Mouse (Mus musculus) liver, embryonic 13.5 days (tissue): ENCODE measurements around the gene Arsg. TPM values are rescaled to one million over a fixed set of nuclear protein-coding genes. Genes with fewer than 3 reads are reported as not detected.
A peak's percentile ranks its signal among the peaks of the same experiment; 100 is the strongest.

ENCODE experiments used
- ATAC-seq: fragments of 200-750 bp; cut with Nextera tagmentation; 2 replicates; pipeline ENCODE4 v1.8.0; 2017; ENCODE audit warnings: low read depth, mild to moderate bottlenecking, moderate number of reproducible peaks, moderate library complexity
- DNase-seq: peaks from one replicate; pipeline ENCODE4 v3.0.0; 2022
- H3K27ac ChIP-seq: fragments of 300-500 bp; sonication (generic); 2 replicates; pipeline ENCODE4 v1.5.1; 2015; ENCODE audit warnings: moderate library complexity, mild to moderate bottlenecking, inconsistent platforms
- H3K27me3 ChIP-seq: fragments of 300-500 bp; sonication (generic); 2 replicates; pipeline ENCODE4 v1.6.1; 2015; ENCODE audit warnings: mild to moderate bottlenecking, inconsistent platforms
- H3K36me3 ChIP-seq: fragments of 300-500 bp; sonication (generic); 2 replicates; pipeline ENCODE4 v1.6.1; 2015; ENCODE audit warnings: mild to moderate bottlenecking, inconsistent platforms
- H3K4me1 ChIP-seq: fragments of 300-500 bp; sonication (generic); replicated peaks from 2 replicates; pipeline ENCODE4 v1.6.1; 2015; ENCODE audit warnings: inconsistent platforms
- H3K4me2 ChIP-seq: fragments of 300-500 bp; sonication (generic); 2 replicates; pipeline ENCODE4 v1.6.1; 2015; ENCODE audit warnings: inconsistent platforms, mild to moderate bottlenecking, moderate library complexity
- H3K4me3 ChIP-seq: fragments of 300-500 bp; sonication (generic); replicated peaks from 2 replicates; pipeline ENCODE4 v1.5.1; 2015; ENCODE audit warnings: mild to moderate bottlenecking, inconsistent platforms
- H3K9ac ChIP-seq: fragments of 300-500 bp; sonication (generic); 2 replicates; pipeline ENCODE4 v1.6.1; 2015; ENCODE audit warnings: mild to moderate bottlenecking, inconsistent platforms
- H3K9me3 ChIP-seq: fragments of 300-500 bp; sonication (generic); replicated peaks from 2 replicates; pipeline ENCODE4 v1.6.1; 2016; ENCODE audit warnings: inconsistent platforms
- WGBS: fragments of 180-500 bp; shearing (Covaris S2); methylation state at CpG from one replicate; pipeline ENCODE4 v1.1.7; 2015; ENCODE audit not compliant: insufficient replicate concordance; 5-methylcytosine and 5-hydroxymethylcytosine counted together
- polyA plus RNA-seq: library from polyadenylated mRNA; unstranded; fragments of >200 nt; fragmentation: Nextera tagmentation; extraction: Ambion mirVana; gene quantifications from 2 replicates; pipeline ENCODE4 v1.2.1, GENCODE M21; 2015

Arsg gene
- polyA plus RNA-seq, 1 experiment from 2014 or later: 2.8 TPM

GRCm38 (mm10) chr11:109587638-109588374, 114.6 kb downstream of the Arsg start:
- H3K27me3 ChIP-seq: no peaks in the 10 kb centered on the region
- peak; percentile 94 for ATAC-seq
- WGBS: 13% methylated on average over 15 of the region's 15 CpGs
- H3K36me3 ChIP-seq: peaks cover 18% of the 10 kb centered on the region
- H3K4me3 ChIP-seq: peak overlapping the region; percentile 43
- H3K9ac ChIP-seq: peak overlapping the region; percentile 67
- H3K4me1 ChIP-seq: peaks cover 63% of the 10 kb centered on the region
- H3K9me3 ChIP-seq: no peaks in the 10 kb centered on the region
- peak overlapping the region; percentile 73 for H3K4me2 ChIP-seq
- peak overlapping the region; percentile 89 for H3K27ac ChIP-seq
- peak; percentile 75 for DNase-seq

GRCm38 (mm10) chr11:109590012-109590411, 116.8 kb downstream of the Arsg start:
- Histone ChIP-seq H3K36me3 (peaks cover 13% of the 10 kb centered on the region), H3K27me3 (no peaks in the 10 kb centered on the region), H3K4me2 (no peak overlapping the region), H3K27ac (no peak overlapping the region), H3K9ac (no peak overlapping the region), H3K9me3 (no peaks in the 10 kb centered on the region), H3K4me3 (no peak overlapping the region), H3K4me1 (peaks cover 41% of the 10 kb centered on the region)
- 80% methylated on average over 8 of the region's 8 CpGs for WGBS
- ATAC-seq (no peak), DNase-seq (no peak)

GRCm38 (mm10) chr11:109591511-109591910, 118.3 kb downstream of the Arsg start:
- Histone ChIP-seq H3K4me3 (no peak overlapping the region), H3K4me2 (no peak overlapping the region), H3K36me3 (peaks cover 27% of the 10 kb centered on the region), H3K27me3 (no peaks in the 10 kb centered on the region), H3K9ac (no peak overlapping the region), H3K27ac (no peak overlapping the region), H3K4me1 (peaks cover 28% of the 10 kb centered on the region), H3K9me3 (no peaks in the 10 kb centered on the region)
- 86% methylated on average over 4 of the region's 4 CpGs for WGBS
- ATAC-seq (no peak), DNase-seq (no peak)

GRCm38 (mm10) chr11:109593200-109593981, 120.2 kb downstream of the Arsg start:
- Histone ChIP-seq H3K9me3 (no peaks in the 10 kb centered on the region), H3K4me1 (peaks cover 10% of the 10 kb centered on the region), H3K4me2 (no peak overlapping the region), H3K36me3 (peaks cover 42% of the 10 kb centered on the region), H3K27me3 (no peaks in the 10 kb centered on the region), H3K4me3 (no peak overlapping the region), H3K9ac (no peak overlapping the region), H3K27ac (0 out of 2 replicates have a peak overlapping the region, but pooled peaks have one; percentile 20)
- WGBS: 57% methylated on average over 6 of the region's 6 CpGs
- 0 out of 2 replicates have a peak, but pooled peaks have one; percentile 18 for ATAC-seq
- no peak for DNase-seq

GRCm38 (mm10) chr11:109594761-109595160, 121.6 kb downstream of the Arsg start:
- Histone ChIP-seq H3K4me3 (no peak overlapping the region), H3K4me2 (no peak overlapping the region), H3K4me1 (0 out of 2 replicates have a peak, but pooled peaks cover 3% of the 10 kb centered on the region), H3K27ac (no peak overlapping the region), H3K9me3 (no peaks in the 10 kb centered on the region), H3K9ac (no peak overlapping the region), H3K27me3 (no peaks in the 10 kb centered on the region), H3K36me3 (peaks cover 56% of the 10 kb centered on the region)
- DNase-seq (no peak), ATAC-seq (no peak)
- WGBS: 91% methylated on average over 8 of the region's 8 CpGs

GRCm38 (mm10) chr11:109598778-109599570, 125.8 kb downstream of the Arsg start:
- Histone ChIP-seq H3K4me2 (no peak overlapping the region), H3K4me1 (no peaks in the 10 kb centered on the region), H3K27ac (no peak overlapping the region), H3K9me3 (no peaks in the 10 kb centered on the region), H3K36me3 (peaks cover 91% of the 10 kb centered on the region), H3K27me3 (no peaks in the 10 kb centered on the region), H3K4me3 (no peak overlapping the region), H3K9ac (no peak overlapping the region)
- DNase-seq (no peak), ATAC-seq (no peak)
- 81% methylated on average over 12 of the region's 12 CpGs for WGBS

- no peak for ATAC-seq
- WGBS: 87% methylated on average over 6 of the region's 6 CpGs
- H3K27ac ChIP-seq: no peak overlapping the region
- DNase-seq: no peak
- peaks cover 34% of the 10 kb centered on the region for H3K4me1 ChIP-seq
- no peaks in the 10 kb centered on the region for H3K27me3 ChIP-seq
- no peak overlapping the region for H3K9ac ChIP-seq
- H3K4me2 ChIP-seq: no peak overlapping the region
- peaks cover 32% of the 10 kb centered on the region for H3K36me3 ChIP-seq
- no peak overlapping the region for H3K4me3 ChIP-seq
- no peaks in the 10 kb centered on the region for H3K9me3 ChIP-seq
These were observed 134.4 kb downstream of the Arsg start for GRCm38 (mm10) chr11:109607600-109607999.

GRCm38 (mm10) chr11:109608976-109609625, 135.9 kb downstream of the Arsg start:
- H3K9ac ChIP-seq: peak overlapping the region; percentile 91
- peak overlapping the region; percentile 89 for H3K4me2 ChIP-seq
- 49% methylated on average over 6 of the region's 6 CpGs for WGBS
- no peaks in the 10 kb centered on the region for H3K9me3 ChIP-seq
- H3K4me1 ChIP-seq: peaks cover 49% of the 10 kb centered on the region
- H3K27me3 ChIP-seq: no peaks in the 10 kb centered on the region
- peaks cover 17% of the 10 kb centered on the region for H3K36me3 ChIP-seq
- peak overlapping the region; percentile 89 for H3K4me3 ChIP-seq
- peak overlapping the region; percentile 50 for H3K27ac ChIP-seq
- ATAC-seq (no peak), DNase-seq (no peak)

GRCm38 (mm10) chr11:109610046-109610794, 137.0 kb downstream of the Arsg start:
- H3K4me3 ChIP-seq: peak overlapping the region; percentile 89
- peak overlapping the region; percentile 89 for H3K4me2 ChIP-seq
- H3K36me3 ChIP-seq: peaks cover 9% of the 10 kb centered on the region
- WGBS: 30% methylated on average over 9 of the region's 9 CpGs
- no peaks in the 10 kb centered on the region for H3K9me3 ChIP-seq
- DNase-seq (no peak), ATAC-seq (no peak)
- H3K27me3 ChIP-seq: no peaks in the 10 kb centered on the region
- peak overlapping the region; percentile 91 for H3K9ac ChIP-seq
- peaks cover 56% of the 10 kb centered on the region for H3K4me1 ChIP-seq
- peak overlapping the region; percentile 90 for H3K27ac ChIP-seq

GRCm38 (mm10) chr11:109610795-109611302, 137.7 kb downstream of the Arsg start:
- WGBS: under 1% methylated on average over 26 of the region's 26 CpGs
- H3K36me3 ChIP-seq: peaks cover 5% of the 10 kb centered on the region; the same call in 1 of the 2 replicates
- H3K27ac ChIP-seq: peak overlapping the region; percentile 90
- peak overlapping the region; percentile 91 for H3K9ac ChIP-seq
- H3K27me3 ChIP-seq: no peaks in the 10 kb centered on the region
- ATAC-seq (peak; percentile 11), DNase-seq (no peak)
- H3K4me2 ChIP-seq: peak overlapping the region; percentile 89
- peaks cover 62% of the 10 kb centered on the region for H3K4me1 ChIP-seq
- H3K4me3 ChIP-seq: peak overlapping the region; percentile 89
- no peaks in the 10 kb centered on the region for H3K9me3 ChIP-seq
